Mouse (Mus musculus): ENCODE results near the gene Dusp5.
"Not testable (repeated sequence)": the region's sequence is repeated elsewhere in the genome, so short reads cannot be mapped to it uniquely, and the experiment has no call there.

Dusp5 gene

GRCm38 (mm10) chr19:53578597-53579252 lies 49.8 kb downstream of the Dusp5 start:
- peak; percentile 78 for DNase-seq

GRCm38 (mm10) chr19:53580271-53580670 lies 51.4 kb downstream of the Dusp5 start:
- not testable (repeated sequence) for DNase-seq

GRCm38 (mm10) chr19:53587686-53588085 lies 58.8 kb downstream of the Dusp5 start:
- DNase-seq: not testable (repeated sequence)

GRCm38 (mm10) chr19:53588968-53589367 lies 60.1 kb downstream of the Dusp5 start, which contains the start of gene Nutf2-ps1:
Nutf2-ps1 (minus strand) TSS chr19:53589068.
- DNase-seq: not testable (repeated sequence)

Data from cerebellum, adult 11 months (tissue).